Mouse (Mus musculus): Measurements from ENCODE around the gene Micall1. TPM values are rescaled to one million over a fixed set of nuclear protein-coding genes. Genes with fewer than 3 reads are reported as not detected.
A peak's percentile ranks its signal among the peaks of the same experiment; 100 is the strongest.

The Micall1 gene
- 25.0 and 27.6 TPM in 2 replicates for polyA plus RNA-seq (2012; rRNA removed)

- peak within 1 kb of the TSS; percentile 97 for H3K27ac ChIP-seq (ENCODE audit: insufficient read depth, low read length)
- peak within 1 kb of the TSS; percentile 81 for H3K4me3 ChIP-seq (ENCODE audit: insufficient read depth, low read length)
- no peaks in the 10 kb centered on the region for H3K4me1 ChIP-seq (ENCODE audit: control insufficient read depth, insufficient read depth, low read length)
- TF ChIP-seq CTCF (IDR thresholded peaks at IDR 0.05; ENCODE audit: extremely low read depth, insufficient read depth, low read length) (no peak), POLR2A (IDR thresholded peaks at IDR 0.05; ENCODE audit: extremely low read depth, insufficient read depth, low read length) (0 out of 2 replicates have a peak, but pooled peaks have one; percentile 10)
These were observed at the start of gene Micall1 for GRCm38 (mm10) chr15:79108421-79109320. Gene Micall1 (plus strand): TSS chr15:79108898.

GRCm38 (mm10) chr15:79060887-79061565 is 47.7 kb upstream of the Micall1 start:
- TF ChIP-seq CTCF (IDR thresholded peaks at IDR 0.05; ENCODE audit: extremely low read depth, insufficient read depth, low read length) (no peak), POLR2A (IDR thresholded peaks at IDR 0.05; ENCODE audit: extremely low read depth, insufficient read depth, low read length) (no peak)
- no peak overlapping the region for H3K4me3 ChIP-seq (ENCODE audit: insufficient read depth, low read length)
- H3K4me1 ChIP-seq (ENCODE audit: control insufficient read depth, insufficient read depth, low read length): no peaks in the 10 kb centered on the region
- no peak overlapping the region for H3K27ac ChIP-seq (ENCODE audit: insufficient read depth, low read length)

GRCm38 (mm10) chr15:79062376-79063159 is 46.1 kb upstream of the Micall1 start, which contains the start of gene Ankrd54:
Gene Ankrd54 (minus strand): TSS chr15:79062893.
- peak within 1 kb of the TSS; percentile 53 for H3K4me3 ChIP-seq (ENCODE audit: insufficient read depth, low read length)
- no peaks in the 10 kb centered on the region for H3K4me1 ChIP-seq (ENCODE audit: control insufficient read depth, insufficient read depth, low read length)
- peak; percentile 63; the same call in 1 of the 2 replicates for TF ChIP-seq POLR2A (IDR thresholded peaks at IDR 0.05; ENCODE audit: extremely low read depth, insufficient read depth, low read length)
- TF ChIP-seq CTCF (IDR thresholded peaks at IDR 0.05; ENCODE audit: extremely low read depth, insufficient read depth, low read length): no peak
- H3K27ac ChIP-seq (ENCODE audit: insufficient read depth, low read length): no peak within 1 kb of the TSS

GRCm38 (mm10) chr15:79063160-79063740 is 45.4 kb upstream of the Micall1 start:
- H3K27ac ChIP-seq (ENCODE audit: insufficient read depth, low read length): no peak overlapping the region
- no peak for TF ChIP-seq CTCF (IDR thresholded peaks at IDR 0.05; ENCODE audit: extremely low read depth, insufficient read depth, low read length)
- TF ChIP-seq POLR2A (IDR thresholded peaks at IDR 0.05; ENCODE audit: extremely low read depth, insufficient read depth, low read length): no peak
- no peak overlapping the region; the same call in 1 of the 2 replicates for H3K4me3 ChIP-seq (ENCODE audit: insufficient read depth, low read length)
- no peaks in the 10 kb centered on the region for H3K4me1 ChIP-seq (ENCODE audit: control insufficient read depth, insufficient read depth, low read length)

GRCm38 (mm10) chr15:79065086-79065770 is 43.5 kb upstream of the Micall1 start:
- Histone ChIP-seq H3K4me1 (ENCODE audit: control insufficient read depth, insufficient read depth, low read length) (no peaks in the 10 kb centered on the region), H3K27ac (ENCODE audit: insufficient read depth, low read length) (no peak overlapping the region), H3K4me3 (ENCODE audit: insufficient read depth, low read length) (no peak overlapping the region)
- no peak for TF ChIP-seq CTCF (IDR thresholded peaks at IDR 0.05; ENCODE audit: extremely low read depth, insufficient read depth, low read length)

- H3K27ac ChIP-seq (ENCODE audit: insufficient read depth, low read length): no peak overlapping the region
- no peak for TF ChIP-seq CTCF (IDR thresholded peaks at IDR 0.05; ENCODE audit: extremely low read depth, insufficient read depth, low read length)
- no peak for TF ChIP-seq POLR2A (IDR thresholded peaks at IDR 0.05; ENCODE audit: extremely low read depth, insufficient read depth, low read length)
- H3K4me3 ChIP-seq (ENCODE audit: insufficient read depth, low read length): no peak overlapping the region
- H3K4me1 ChIP-seq (ENCODE audit: control insufficient read depth, insufficient read depth, low read length): no peaks in the 10 kb centered on the region
These were observed 42.4 kb upstream of the Micall1 start for GRCm38 (mm10) chr15:79066276-79066675.

- H3K27ac ChIP-seq (ENCODE audit: insufficient read depth, low read length): no peak overlapping the region
These were observed 41.1 kb upstream of the Micall1 start for GRCm38 (mm10) chr15:79067631-79068030.

GRCm38 (mm10) chr15:79068416-79068815 is 40.3 kb upstream of the Micall1 start:
- no peaks in the 10 kb centered on the region for H3K4me1 ChIP-seq (ENCODE audit: control insufficient read depth, insufficient read depth, low read length)
- TF ChIP-seq POLR2A (IDR thresholded peaks at IDR 0.05; ENCODE audit: extremely low read depth, insufficient read depth, low read length) (no peak), CTCF (IDR thresholded peaks at IDR 0.05; ENCODE audit: extremely low read depth, insufficient read depth, low read length) (no peak)
- no peak overlapping the region for H3K27ac ChIP-seq (ENCODE audit: insufficient read depth, low read length)
- no peak overlapping the region for H3K4me3 ChIP-seq (ENCODE audit: insufficient read depth, low read length)

More at GRCm38 (mm10) chr15:79067631-79068030, 41.1 kb upstream of the Micall1 start:
- no peaks in the 10 kb centered on the region for H3K4me1 ChIP-seq (ENCODE audit: control insufficient read depth, insufficient read depth, low read length)
- H3K4me3 ChIP-seq (ENCODE audit: insufficient read depth, low read length): no peak overlapping the region
- no peak for TF ChIP-seq CTCF (IDR thresholded peaks at IDR 0.05; ENCODE audit: extremely low read depth, insufficient read depth, low read length)
- TF ChIP-seq POLR2A (IDR thresholded peaks at IDR 0.05; ENCODE audit: extremely low read depth, insufficient read depth, low read length): no peak
